Mouse (Mus musculus) hindbrain, embryonic 10.5 days (tissue): ENCODE results near the gene Gusb. TPM values are rescaled to one million over a fixed set of nuclear protein-coding genes. Genes with fewer than 3 reads are reported as not detected.

Experiments
- DNase-seq: peaks from one replicate; pipeline ENCODE4 v3.0.0-alpha.2; 2017; ENCODE audit warnings: low spot score
- H3K27ac ChIP-seq: fragments of 300-500 bp; sonication (generic); 2 replicates; pipeline ENCODE4 v1.5.1; 2016; ENCODE audit warnings: mild to moderate bottlenecking, moderate library complexity
- H3K27me3 ChIP-seq: fragments of 300-500 bp; sonication (generic); 2 replicates; pipeline ENCODE4 v1.6.1; 2016; ENCODE audit warnings: mild to moderate bottlenecking; ENCODE audit not compliant: poor library complexity, insufficient read depth, severe bottlenecking
- H3K36me3 ChIP-seq: fragments of 300-500 bp; sonication (generic); 2 replicates; pipeline ENCODE4 v1.6.1; 2016; ENCODE audit warnings: mild to moderate bottlenecking, moderate library complexity
- H3K4me1 ChIP-seq: fragments of 300-500 bp; sonication (generic); replicated peaks from 2 replicates; pipeline ENCODE4 v1.6.1; 2016; ENCODE audit warnings: mild to moderate bottlenecking
- H3K4me3 ChIP-seq: fragments of 300-500 bp; sonication (generic); 2 replicates; pipeline ENCODE4 v1.5.1; 2016; ENCODE audit warnings: mild to moderate bottlenecking, moderate library complexity
- H3K9me3 ChIP-seq: fragments of 300-500 bp; sonication (generic); 2 replicates; pipeline ENCODE4 v1.6.1; 2016; ENCODE audit warnings: mild to moderate bottlenecking, moderate library complexity
- WGBS: fragments of 180-500 bp; shearing (Covaris S2); methylation state at CpG from one replicate; pipeline ENCODE4 v1.1.7; 2016; 5-methylcytosine and 5-hydroxymethylcytosine counted together
- polyA plus RNA-seq: library from polyadenylated mRNA; unstranded; fragments of >200 nt; fragmentation: Nextera tagmentation; extraction: Ambion mirVana; gene quantifications from 2 replicates; pipeline ENCODE4 v1.2.1, GENCODE M21; 2016

The Gusb gene
- polyA plus RNA-seq, 1 experiment from 2014 or later = 36.1 TPM

GRCm38 (mm10) chr5:129991898-129992297, 11.0 kb downstream of the Gusb start:
- Histone ChIP-seq H3K9me3 (no peaks in the 10 kb centered on the region), H3K36me3 (peaks cover 41% of the 10 kb centered on the region), H3K4me3 (no peak overlapping the region), H3K4me1 (no peaks in the 10 kb centered on the region), H3K27ac (no peak overlapping the region), H3K27me3 (no peaks in the 10 kb centered on the region)
- no peak for DNase-seq
- WGBS = 92% methylated on average over 5 of the region's 5 CpGs

GRCm38 (mm10) chr5:129989376-129989775, 13.5 kb downstream of the Gusb start:
- Histone ChIP-seq H3K9me3 (no peaks in the 10 kb centered on the region), H3K4me3 (no peak overlapping the region), H3K27me3 (no peaks in the 10 kb centered on the region), H3K4me1 (no peaks in the 10 kb centered on the region), H3K27ac (no peak overlapping the region), H3K36me3 (peaks cover 39% of the 10 kb centered on the region)
- WGBS = 88% methylated on average over 13 of the region's 13 CpGs
- DNase-seq = no peak

GRCm38 (mm10) chr5:129980216-129980615, 22.6 kb downstream of the Gusb start:
- H3K4me1 ChIP-seq = peaks cover 20% of the 10 kb centered on the region
- H3K27me3 ChIP-seq = no peaks in the 10 kb centered on the region
- H3K27ac ChIP-seq = no peak overlapping the region
- H3K4me3 ChIP-seq = no peak overlapping the region
- DNase-seq = no peak
- 72% methylated on average over 3 of the region's 3 CpGs for WGBS
- peaks cover 33% of the 10 kb centered on the region for H3K36me3 ChIP-seq
- no peaks in the 10 kb centered on the region for H3K9me3 ChIP-seq

GRCm38 (mm10) chr5:129978608-129979007, 24.2 kb downstream of the Gusb start:
- Histone ChIP-seq H3K36me3 (peaks cover 34% of the 10 kb centered on the region), H3K4me1 (peaks cover 20% of the 10 kb centered on the region), H3K27me3 (no peaks in the 10 kb centered on the region), H3K9me3 (no peaks in the 10 kb centered on the region), H3K27ac (no peak overlapping the region), H3K4me3 (no peak overlapping the region)
- DNase-seq = no peak
- whole genome bisulfite sequencing = 95% methylated on average over 5 of the region's 5 CpGs

GRCm38 (mm10) chr5:129977768-129978167, 25.1 kb downstream of the Gusb start:
- Histone ChIP-seq H3K4me1 (peaks cover 20% of the 10 kb centered on the region), H3K4me3 (no peak overlapping the region), H3K9me3 (no peaks in the 10 kb centered on the region), H3K27me3 (no peaks in the 10 kb centered on the region), H3K27ac (no peak overlapping the region), H3K36me3 (peaks cover 33% of the 10 kb centered on the region)
- WGBS = 88% methylated on average over 4 of the region's 4 CpGs
- no peak for DNase-seq

- Histone ChIP-seq H3K27ac (no peak overlapping the region), H3K9me3 (no peaks in the 10 kb centered on the region)
- 90% methylated on average over 4 of the region's 4 CpGs for WGBS
These were observed 28.0 kb downstream of the Gusb start for GRCm38 (mm10) chr5:129974866-129975311.

GRCm38 (mm10) chr5:129974354-129974753, 28.5 kb downstream of the Gusb start:
- 93% methylated on average over 4 of the region's 4 CpGs for WGBS
- no peak overlapping the region for H3K27ac ChIP-seq
- DNase-seq = no peak
- H3K4me1 ChIP-seq = no peaks in the 10 kb centered on the region
- peaks cover 37% of the 10 kb centered on the region for H3K36me3 ChIP-seq
- no peak overlapping the region for H3K4me3 ChIP-seq
- H3K27me3 ChIP-seq = no peaks in the 10 kb centered on the region
- H3K9me3 ChIP-seq = no peaks in the 10 kb centered on the region

More at GRCm38 (mm10) chr5:129974866-129975311, 28.0 kb downstream of the Gusb start:
- no peak for DNase-seq
- H3K36me3 ChIP-seq = peaks cover 37% of the 10 kb centered on the region
- H3K27me3 ChIP-seq = no peaks in the 10 kb centered on the region
- H3K4me1 ChIP-seq = peaks cover 5% of the 10 kb centered on the region; the same call in 1 of the 2 replicates
- no peak overlapping the region for H3K4me3 ChIP-seq

- no peaks in the 10 kb centered on the region for H3K9me3 ChIP-seq
- 89% methylated on average over 4 of the region's 4 CpGs for WGBS
- no peak for DNase-seq
- no peak overlapping the region for H3K27ac ChIP-seq
- H3K36me3 ChIP-seq = peaks cover 36% of the 10 kb centered on the region
- no peaks in the 10 kb centered on the region for H3K4me1 ChIP-seq
- no peak overlapping the region for H3K4me3 ChIP-seq
- no peaks in the 10 kb centered on the region for H3K27me3 ChIP-seq
These were observed 31.4 kb downstream of the Gusb start for GRCm38 (mm10) chr5:129971491-129971890.

GRCm38 (mm10) chr5:129968417-129968816, 34.4 kb downstream of the Gusb start:
- Histone ChIP-seq H3K27ac (no peak overlapping the region), H3K9me3 (no peaks in the 10 kb centered on the region), H3K4me1 (no peaks in the 10 kb centered on the region), H3K27me3 (no peaks in the 10 kb centered on the region), H3K36me3 (peaks cover 20% of the 10 kb centered on the region), H3K4me3 (no peak overlapping the region)
- no peak for DNase-seq
- 85% methylated on average over 7 of the region's 7 CpGs for WGBS

- peaks cover 5% of the 10 kb centered on the region for H3K36me3 ChIP-seq
- 89% methylated on average over 3 of the region's 3 CpGs for WGBS
- no peaks in the 10 kb centered on the region for H3K27me3 ChIP-seq
- H3K9me3 ChIP-seq = no peaks in the 10 kb centered on the region
- no peak overlapping the region for H3K4me3 ChIP-seq
- H3K27ac ChIP-seq = no peak overlapping the region
- no peaks in the 10 kb centered on the region for H3K4me1 ChIP-seq
- DNase-seq = no peak
These were observed 36.4 kb downstream of the Gusb start for GRCm38 (mm10) chr5:129966448-129966847.

GRCm38 (mm10) chr5:129963224-129963623, 39.6 kb downstream of the Gusb start:
- WGBS = 87% methylated on average over 4 of the region's 4 CpGs
- Histone ChIP-seq H3K9me3 (0 out of 2 replicates have a peak, but pooled peaks cover 2% of the 10 kb centered on the region), H3K27me3 (no peaks in the 10 kb centered on the region)

GRCm38 (mm10) chr5:129955792-129956191, 47.1 kb downstream of the Gusb start:
- Histone ChIP-seq H3K4me1 (no peaks in the 10 kb centered on the region), H3K9me3 (0 out of 2 replicates have a peak, but pooled peaks cover 2% of the 10 kb centered on the region), H3K27me3 (no peaks in the 10 kb centered on the region), H3K36me3 (peaks cover 34% of the 10 kb centered on the region), H3K4me3 (no peak overlapping the region), H3K27ac (no peak overlapping the region)
- no peak for DNase-seq
- 97% methylated on average over 6 of the region's 6 CpGs for WGBS

More at GRCm38 (mm10) chr5:129963224-129963623, 39.6 kb downstream of the Gusb start:
- Histone ChIP-seq H3K36me3 (peaks cover 25% of the 10 kb centered on the region), H3K4me3 (no peak overlapping the region), H3K4me1 (no peaks in the 10 kb centered on the region), H3K27ac (no peak overlapping the region)
- DNase-seq = no peak

GRCm38 (mm10) chr5:129954473-129955254, 48.2 kb downstream of the Gusb start:
- Histone ChIP-seq H3K36me3 (peaks cover 26% of the 10 kb centered on the region), H3K9me3 (no peaks in the 10 kb centered on the region), H3K27ac (no peak overlapping the region), H3K4me3 (no peak overlapping the region), H3K4me1 (no peaks in the 10 kb centered on the region), H3K27me3 (no peaks in the 10 kb centered on the region)
- no peak for DNase-seq
- WGBS = 89% methylated on average over 5 of the region's 5 CpGs
